Mouse (Mus musculus) megakaryocyte, embryonic 14.5 days (primary cell): ENCODE data around the gene Tbcc. TPM values are rescaled to one million over a fixed set of nuclear protein-coding genes. Genes with fewer than 3 reads are reported as not detected.

Experiments used
- H3K27me3 ChIP-seq: replicated peaks from 2 replicates; pipeline ENCODE3; 2012; ENCODE audit warnings: inconsistent platforms
- H3K36me3 ChIP-seq: replicated peaks from 2 replicates; pipeline ENCODE3; 2012; ENCODE audit warnings: low read length, inconsistent platforms, mixed read lengths
- H3K4me1 ChIP-seq: 2 replicates; pipeline ENCODE4 v1.6.1; 2012; ENCODE audit warnings: inconsistent platforms
- H3K4me3 ChIP-seq: replicated peaks from 2 replicates; pipeline ENCODE3; 2012; ENCODE audit warnings: moderate library complexity, mild to moderate bottlenecking, inconsistent platforms
- H3K9me3 ChIP-seq: 2 replicates; pipeline ENCODE4 v1.6.1; 2012; ENCODE audit warnings: inconsistent platforms
- FLI1 ChIP-seq: IDR thresholded peaks from 2 replicates; pipeline ENCODE4 v1.6.1; 2012; ENCODE audit warnings: low read length, inconsistent platforms, mixed read lengths
- GATA1 ChIP-seq: IDR thresholded peaks from 3 replicates; pipeline ENCODE4 v1.6.1; 2012; ENCODE audit warnings: mixed read lengths, low read length, inconsistent platforms, borderline replicate concordance
- polyA plus RNA-seq: library from polyadenylated mRNA; stranded (reverse); fragments of >175 nt; gene quantifications from 2 replicates; pipeline ENCODE4 v1.2.3, GENCODE M21; 2012; ENCODE audit warnings: low replicate concordance; ENCODE audit not compliant: insufficient read depth

The Tbcc gene
- polyA plus RNA-seq, 1 experiment: 40.2 TPM

DNA sequence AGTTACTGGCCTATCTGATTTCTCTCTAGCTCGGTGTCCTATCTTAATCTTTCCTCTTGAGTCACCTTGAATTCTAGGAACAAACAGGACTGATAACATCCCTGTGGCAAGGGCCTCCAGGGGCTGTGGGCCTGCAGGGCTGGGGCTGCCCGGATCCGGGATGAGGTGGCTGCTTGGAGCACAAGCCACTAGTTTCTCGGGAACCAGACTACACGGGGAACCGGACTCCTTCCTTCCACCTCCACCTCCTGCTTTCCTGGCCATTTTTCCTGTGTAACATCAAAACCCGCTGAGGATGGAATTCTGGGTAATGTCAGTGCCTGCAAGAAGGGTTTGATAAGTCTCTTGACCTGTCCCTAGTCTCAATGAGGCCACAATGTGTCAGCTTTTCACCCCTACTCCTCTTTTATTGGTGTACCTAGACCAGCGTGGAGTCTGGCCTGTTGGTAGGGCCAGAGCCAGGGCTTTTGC lies 35.8 kb upstream of the Tbcc start:
- Histone ChIP-seq H3K9me3 (no peaks in the 10 kb centered on the region), H3K36me3 (peaks cover 22% of the 10 kb centered on the region), H3K27me3 (no peaks in the 10 kb centered on the region), H3K4me3 (peak overlapping the region; percentile 73), H3K4me1 (peaks cover 31% of the 10 kb centered on the region)
- no peak for TF ChIP-seq FLI1
- no peak for TF ChIP-seq GATA1

GRCm38 (mm10) chr17:46855328-46856106 lies 35.0 kb upstream of the Tbcc start:
- TF ChIP-seq FLI1: no peak
- TF ChIP-seq GATA1: no peak
- Histone ChIP-seq H3K36me3 (peaks cover 22% of the 10 kb centered on the region), H3K4me1 (peaks cover 31% of the 10 kb centered on the region), H3K9me3 (no peaks in the 10 kb centered on the region), H3K27me3 (no peaks in the 10 kb centered on the region), H3K4me3 (peak overlapping the region; percentile 96)

GRCm38 (mm10) chr17:46856107-46856388 lies 34.4 kb upstream of the Tbcc start:
- no peak for TF ChIP-seq FLI1
- TF ChIP-seq GATA1: no peak
- no peaks in the 10 kb centered on the region for H3K27me3 ChIP-seq
- peaks cover 20% of the 10 kb centered on the region for H3K36me3 ChIP-seq
- peaks cover 31% of the 10 kb centered on the region for H3K4me1 ChIP-seq
- H3K9me3 ChIP-seq: no peaks in the 10 kb centered on the region
- H3K4me3 ChIP-seq: peak overlapping the region; percentile 96

GRCm38 (mm10) chr17:46856471-46857360 lies 33.8 kb upstream of the Tbcc start:
- Histone ChIP-seq H3K4me1 (peaks cover 31% of the 10 kb centered on the region), H3K27me3 (no peaks in the 10 kb centered on the region), H3K9me3 (no peaks in the 10 kb centered on the region), H3K4me3 (peak overlapping the region; percentile 96), H3K36me3 (peaks cover 20% of the 10 kb centered on the region)
- no peak for TF ChIP-seq GATA1

- no peak for TF ChIP-seq GATA1
- TF ChIP-seq FLI1: no peak
- H3K27me3 ChIP-seq: no peaks in the 10 kb centered on the region
- peak overlapping the region; percentile 96 for H3K4me3 ChIP-seq
- H3K9me3 ChIP-seq: no peaks in the 10 kb centered on the region
- peaks cover 31% of the 10 kb centered on the region for H3K4me1 ChIP-seq
- peaks cover 20% of the 10 kb centered on the region for H3K36me3 ChIP-seq
Observed at GRCm38 (mm10) chr17:46857361-46857902, 33.1 kb upstream of the Tbcc start.

DNA sequence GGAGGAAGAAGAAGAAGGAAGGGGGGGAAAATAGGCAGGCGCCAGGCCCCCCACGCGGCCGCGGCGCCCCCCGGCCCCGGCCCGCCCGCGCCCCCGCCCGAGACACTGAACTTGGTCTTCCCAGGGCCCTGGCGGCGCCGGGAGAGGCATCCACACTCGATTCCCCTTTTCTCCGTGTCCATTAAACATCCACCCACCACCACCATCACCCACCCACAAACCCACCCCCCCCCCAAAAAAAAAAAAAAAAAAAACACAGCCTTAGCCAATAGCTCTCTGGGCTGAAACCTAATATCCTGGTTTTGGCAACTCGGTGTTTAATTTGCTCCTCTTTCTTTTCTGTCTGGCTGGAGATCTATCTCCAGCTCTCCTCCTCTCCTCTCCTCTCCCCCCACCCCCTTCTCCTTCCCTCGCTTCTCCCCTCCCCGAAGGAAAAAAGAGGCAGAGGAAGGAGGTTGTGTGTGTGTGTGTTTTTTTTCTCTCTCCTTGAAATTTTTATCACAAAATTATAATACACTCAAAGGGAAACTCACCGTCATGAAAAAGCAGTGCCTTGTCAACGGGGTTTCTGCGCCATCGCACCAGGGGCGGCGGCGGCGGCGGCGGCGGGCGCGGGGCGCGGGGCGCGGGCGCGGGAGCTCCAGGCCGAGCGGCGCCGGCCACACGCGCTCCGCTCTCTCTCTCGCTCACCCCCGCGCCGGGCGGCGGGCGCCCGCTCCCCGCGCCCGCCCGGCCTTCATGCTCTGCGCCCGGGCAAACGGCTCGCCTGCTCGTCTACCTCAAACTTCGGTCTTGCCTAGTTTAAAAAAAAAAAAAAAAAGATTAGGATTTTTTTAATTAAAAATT lies 32.4 kb upstream of the Tbcc start, which contains the start of gene Bicral:
TSS of gene Bicral (minus strand) at position 580 of the 846 bp plus-strand sequence.
- no peak for TF ChIP-seq GATA1
- TF ChIP-seq FLI1: no peak
- Histone ChIP-seq H3K4me3 (peak within 1 kb of the TSS; percentile 96), H3K36me3 (peaks cover 14% of the 10 kb centered on the region), H3K27me3 (no peaks in the 10 kb centered on the region), H3K9me3 (no peaks in the 10 kb centered on the region), H3K4me1 (peaks cover 24% of the 10 kb centered on the region)

DNA sequence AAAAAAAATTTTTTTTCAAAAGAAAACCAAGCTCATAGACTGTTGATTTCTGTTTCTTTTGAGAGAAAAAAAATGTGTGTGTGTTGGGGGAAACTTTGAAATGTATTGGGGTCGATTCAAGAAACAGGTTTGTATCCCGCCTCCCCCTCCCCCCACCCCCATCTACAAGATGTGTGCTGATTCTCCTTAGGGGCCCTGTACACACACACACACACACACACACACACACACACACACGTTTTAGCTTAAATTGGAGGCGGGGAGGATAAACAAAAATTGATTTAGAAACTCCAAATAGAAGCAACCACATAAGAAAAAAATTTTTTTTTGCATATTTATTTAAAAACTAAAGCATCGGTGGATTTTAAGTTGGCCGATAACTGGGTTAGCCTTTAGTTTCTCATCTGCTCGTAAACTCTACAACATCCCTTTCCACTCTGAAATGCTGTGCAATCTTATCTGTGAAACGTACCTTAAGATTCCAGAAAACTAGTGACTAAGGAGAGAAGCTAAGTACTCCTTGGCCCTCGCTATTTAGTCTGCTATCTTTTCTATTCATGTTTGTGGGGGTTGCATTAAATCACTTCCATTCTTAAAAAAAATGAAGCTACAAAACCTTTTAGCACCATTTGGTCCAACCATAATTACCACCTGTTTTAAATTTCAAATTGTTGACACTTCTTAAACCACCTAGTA lies 31.6 kb upstream of the Tbcc start:
- peaks cover 19% of the 10 kb centered on the region for H3K4me1 ChIP-seq
- peak overlapping the region; percentile 96 for H3K4me3 ChIP-seq
- TF ChIP-seq GATA1 (no peak), FLI1 (no peak)
- H3K27me3 ChIP-seq: no peaks in the 10 kb centered on the region
- H3K9me3 ChIP-seq: no peaks in the 10 kb centered on the region
- H3K36me3 ChIP-seq: peaks cover 9% of the 10 kb centered on the region

- Histone ChIP-seq H3K9me3 (no peaks in the 10 kb centered on the region), H3K4me3 (no peak overlapping the region), H3K4me1 (peaks cover 16% of the 10 kb centered on the region), H3K36me3 (no peaks in the 10 kb centered on the region), H3K27me3 (no peaks in the 10 kb centered on the region)
- no peak for TF ChIP-seq FLI1
- no peak for TF ChIP-seq GATA1
Observed at GRCm38 (mm10) chr17:46860120-46860519, 30.4 kb upstream of the Tbcc start.
